Mouse (Mus musculus) frontal cortex, postnatal 14 days (tissue): ENCODE results near the gene Mtch1.
"Not testable (repeated sequence)": the region's sequence is repeated elsewhere in the genome, so short reads cannot be mapped to it uniquely, and the experiment has no call there.

Source experiments
- DNase-seq, 2 experiments: peaks; one replicate each; pipeline ENCODE4 v3.0.0; 2022; ENCODE audit warnings: low spot score in 2 of 2

Gene Mtch1

DNA sequence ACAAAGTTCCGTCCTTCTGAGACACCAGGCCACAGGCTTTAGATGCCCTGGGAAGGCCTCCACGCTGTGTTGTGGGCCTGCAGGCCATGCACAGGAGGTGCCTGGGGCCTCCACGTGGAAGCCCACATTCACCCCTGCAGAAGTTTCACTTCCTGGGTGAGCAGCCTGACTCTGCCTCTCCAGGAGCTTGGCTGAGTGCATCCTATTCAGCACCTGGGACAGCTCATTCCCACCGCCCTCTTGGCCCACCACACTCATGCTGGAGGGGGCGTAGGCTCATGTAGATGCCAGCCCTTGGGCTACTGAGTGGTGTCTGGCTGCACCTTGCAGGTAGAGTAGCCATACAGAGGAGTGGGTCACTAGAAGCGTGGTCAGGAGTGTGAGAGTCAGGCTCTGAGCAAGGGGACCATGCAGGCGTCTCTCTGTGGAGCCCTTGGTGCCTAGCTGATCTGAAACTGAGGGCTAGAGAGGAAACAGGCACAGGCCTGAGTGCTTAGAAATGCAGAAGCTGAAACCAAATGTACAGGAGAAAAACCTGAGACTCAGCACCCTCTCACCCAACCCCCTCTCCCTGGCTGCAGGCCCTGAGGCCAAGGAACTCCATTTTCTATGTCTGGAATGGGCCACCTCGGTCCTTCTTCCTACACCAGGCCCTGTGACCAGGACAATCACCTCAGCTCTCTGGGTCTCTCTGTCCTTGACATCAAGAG, 14.4 kb upstream of the Mtch1 start:
- no peak for DNase-seq

- DNase-seq: no peak
Measured at GRCm38 (mm10) chr17:29360761-29361221, 13.1 kb upstream of the Mtch1 start, which contains the start of gene Fgd2. TSS of gene Fgd2 (plus strand) at chr17:29360914.

DNA sequence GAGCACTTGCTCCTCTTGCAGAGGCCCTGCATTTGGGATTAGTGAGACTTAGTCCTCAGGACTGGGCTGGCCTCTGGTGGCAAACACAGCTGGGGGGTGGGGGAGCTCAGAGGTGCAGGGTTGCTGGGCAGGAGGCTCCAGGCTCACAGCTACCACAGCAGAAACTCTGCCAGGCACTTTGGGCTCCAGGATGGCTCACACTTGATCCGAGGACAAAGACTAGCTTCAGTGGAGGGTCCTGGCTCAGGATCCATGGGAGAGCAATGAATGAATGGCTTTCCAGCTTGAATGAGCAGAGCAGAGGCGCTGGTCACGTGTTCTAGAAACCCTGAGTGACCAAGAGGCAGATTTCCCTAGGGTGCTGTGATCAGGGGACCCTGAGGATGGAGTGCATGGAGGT, 11.2 kb upstream of the Mtch1 start:
- no peak for DNase-seq

GRCm38 (mm10) chr17:29356882-29357281, 9.1 kb upstream of the Mtch1 start:
- no peak for DNase-seq

DNA sequence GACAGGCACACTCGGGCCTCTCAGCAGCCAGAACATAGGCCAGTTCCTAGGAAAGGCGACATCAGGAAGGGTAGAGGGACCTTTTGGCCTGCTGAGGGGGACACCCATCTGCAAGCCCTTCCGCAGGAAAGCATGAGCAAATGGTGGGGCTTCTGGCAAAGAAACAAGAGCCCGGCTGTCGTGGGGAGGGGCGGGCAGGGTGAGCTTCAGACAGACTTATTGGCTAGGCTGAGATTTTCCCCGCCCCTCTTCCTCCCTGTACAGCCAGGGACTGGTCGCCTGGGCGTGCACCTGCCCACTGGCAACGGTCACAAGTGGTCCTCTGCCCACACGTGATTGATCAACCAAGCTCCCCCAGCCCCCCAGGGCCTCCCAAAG, 8.7 kb upstream of the Mtch1 start:
- peak; percentile 53 to 56 for DNase-seq

- DNase-seq: no peak
Measured at GRCm38 (mm10) chr17:29355841-29356478, 8.2 kb upstream of the Mtch1 start.

GRCm38 (mm10) chr17:29355461-29355840, 7.7 kb upstream of the Mtch1 start:
- no peak for DNase-seq

GRCm38 (mm10) chr17:29351056-29351455, 3.3 kb upstream of the Mtch1 start:
- not testable (repeated sequence) for DNase-seq

GRCm38 (mm10) chr17:29348996-29349395, 1.3 kb upstream of the Mtch1 start:
- no peak for DNase-seq

GRCm38 (mm10) chr17:29347126-29347644, 549 bp downstream of the Mtch1 start:
- DNase-seq: no peak

DNA sequence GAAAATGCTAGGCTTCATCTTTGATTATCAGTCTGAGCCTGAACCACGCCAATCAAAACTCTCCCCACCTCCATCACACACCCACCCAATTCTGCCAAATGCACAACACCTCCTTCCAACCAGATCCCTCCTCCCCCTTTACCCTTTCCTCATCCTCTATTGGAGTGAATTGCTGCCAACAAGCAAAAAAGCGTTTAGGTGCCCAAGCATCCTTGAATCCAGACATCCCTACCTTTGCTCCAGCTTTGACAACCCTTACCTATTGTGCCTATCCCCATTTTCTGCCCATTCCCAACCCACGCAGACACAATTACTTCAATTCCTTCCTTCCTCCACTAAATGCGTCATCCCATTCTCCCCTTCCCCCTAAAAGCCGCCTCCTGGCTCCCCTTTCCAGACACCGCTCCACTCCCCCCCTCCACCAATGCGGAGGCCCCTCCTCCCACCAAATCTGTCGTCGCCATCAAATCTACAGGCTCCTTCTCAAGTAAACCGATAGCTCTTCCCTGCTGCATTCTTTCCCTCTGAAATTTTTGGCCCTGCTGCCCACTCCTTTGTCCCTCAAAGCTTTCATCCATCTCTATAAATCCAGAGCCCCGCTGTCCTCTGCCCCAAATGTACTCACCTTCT, 1.1 kb downstream of the Mtch1 start:
- peak in 1 of 2 experiments; percentile 54 for DNase-seq

GRCm38 (mm10) chr17:29345272-29345671, 2.5 kb downstream of the Mtch1 start:
- no peak for DNase-seq

DNA sequence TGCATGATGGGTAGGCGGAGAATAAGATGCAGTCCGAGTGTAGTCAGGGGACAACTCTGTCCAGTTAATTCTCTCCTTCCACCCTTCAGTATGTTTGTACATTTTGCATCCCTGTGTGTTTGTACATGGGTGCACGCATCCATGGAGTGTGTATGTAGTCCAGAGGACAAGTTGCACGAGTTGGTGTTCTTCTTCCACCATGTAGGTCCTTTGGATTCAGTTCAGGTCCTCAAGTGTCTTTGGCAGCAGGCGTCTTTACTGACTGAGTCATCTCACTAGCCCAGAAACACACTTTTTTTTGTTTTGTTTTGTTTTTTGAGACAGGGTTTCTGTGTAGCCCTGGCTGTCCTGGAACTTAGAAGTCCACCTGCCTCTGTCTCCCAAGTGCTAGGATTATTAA, 4.5 kb downstream of the Mtch1 start:
- DNase-seq: no peak

- no peak for DNase-seq
Measured at GRCm38 (mm10) chr17:29342010-29342910, 5.5 kb downstream of the Mtch1 start.

DNA sequence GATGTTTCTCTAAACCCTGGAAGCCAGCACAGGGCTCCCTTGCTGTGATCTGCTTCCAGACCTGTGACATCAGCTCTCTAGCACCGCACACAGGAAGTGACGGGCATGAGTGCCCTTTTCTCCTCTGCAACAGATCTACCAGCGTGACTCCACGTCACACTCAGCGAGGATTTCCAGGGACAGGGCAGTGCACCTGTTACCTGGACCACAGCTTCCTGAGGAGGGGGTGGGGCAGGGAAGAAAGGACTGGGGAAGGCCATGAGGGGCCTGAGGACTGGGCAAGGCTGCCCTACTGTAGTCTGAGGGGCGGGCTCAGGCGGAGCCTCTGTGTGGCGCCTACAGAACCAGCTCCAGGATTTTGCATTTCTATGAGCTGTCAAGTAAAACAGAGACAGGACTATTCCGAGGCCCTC, 6.1 kb downstream of the Mtch1 start:
- no peak for DNase-seq

DNA sequence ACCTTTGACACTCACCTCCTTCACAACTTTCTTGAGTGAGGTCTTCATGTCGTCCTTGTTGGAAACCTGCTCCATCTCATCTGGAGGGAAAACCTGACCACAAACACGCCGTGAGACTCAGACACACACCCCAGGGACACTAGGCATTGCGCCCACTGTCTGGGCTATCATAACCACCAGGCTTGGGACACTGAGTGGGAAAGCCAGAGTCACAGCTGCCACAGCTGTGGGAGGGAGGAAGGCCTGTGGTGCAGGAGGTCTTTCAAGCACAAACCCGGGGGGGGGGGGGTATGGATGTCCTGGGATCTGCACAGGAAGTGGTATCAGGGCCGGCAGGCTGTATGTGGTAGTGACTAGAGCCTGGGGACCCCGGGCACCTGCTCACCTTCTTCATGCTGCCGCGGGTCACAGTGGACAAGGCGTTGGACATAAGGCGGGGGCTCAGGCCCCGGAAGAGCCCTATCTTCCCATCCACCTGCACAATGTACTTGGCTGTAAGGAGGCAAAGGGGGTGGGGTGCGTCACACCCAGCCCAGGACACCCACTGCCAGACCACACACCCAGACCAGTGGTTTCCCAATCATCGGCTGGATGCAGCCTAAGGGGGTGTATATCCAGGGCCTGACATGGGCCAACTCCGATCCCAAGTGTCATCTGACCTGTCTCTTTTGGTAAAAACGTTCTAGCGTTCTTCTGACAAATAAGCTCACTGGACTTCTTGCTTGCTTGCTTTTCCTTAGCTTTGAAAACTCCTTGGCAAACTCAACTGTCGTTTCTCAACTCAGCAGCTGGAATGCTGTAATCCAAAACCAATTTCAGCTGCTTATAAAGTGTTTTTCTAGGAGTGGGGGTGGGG, 7.1 kb downstream of the Mtch1 start:
- no peak for DNase-seq

- no peak for DNase-seq
Measured at GRCm38 (mm10) chr17:29339170-29339768, 8.5 kb downstream of the Mtch1 start.

DNA sequence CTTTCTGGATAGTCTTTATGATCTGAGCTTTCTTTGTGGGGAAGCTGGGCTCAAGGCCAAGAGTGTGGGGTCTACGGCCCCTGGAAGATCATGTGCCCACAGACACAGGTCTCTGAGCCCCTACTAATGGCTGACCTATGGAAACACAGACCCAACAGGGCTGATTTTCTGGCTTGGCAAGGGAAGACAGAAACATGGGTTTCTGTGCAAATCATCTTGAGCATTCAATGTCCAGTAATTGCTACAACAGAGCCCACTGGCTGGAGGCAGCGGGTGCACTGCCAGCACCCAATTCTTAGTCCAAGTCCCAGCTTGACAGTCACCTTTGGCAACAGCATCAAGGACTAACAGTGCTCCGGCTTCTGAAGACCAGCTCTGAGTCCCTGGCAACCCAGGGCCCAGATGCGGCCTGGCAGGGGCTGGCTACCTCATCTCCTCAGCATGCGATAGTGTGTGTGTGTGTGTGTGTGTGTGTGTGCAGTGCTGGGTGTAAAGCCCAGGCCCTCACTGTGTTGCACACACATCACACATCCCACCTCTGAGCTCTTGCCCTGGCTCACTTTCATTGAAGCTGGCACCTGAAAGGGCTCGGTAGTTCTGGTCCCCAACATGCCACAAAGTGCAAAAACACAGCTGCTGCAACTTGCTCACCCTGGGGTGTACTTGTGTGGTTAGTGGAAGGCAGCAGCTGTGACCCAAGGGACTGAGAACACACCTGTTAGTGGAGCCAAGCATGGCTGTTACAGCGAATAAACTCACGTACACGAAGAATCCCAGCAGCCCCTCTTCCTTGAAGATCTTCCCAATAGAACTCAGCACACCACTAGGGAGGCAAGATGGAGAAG, 9.5 kb downstream of the Mtch1 start:
- DNase-seq: no peak

- no peak for DNase-seq
Measured at GRCm38 (mm10) chr17:29336266-29336990, 11.3 kb downstream of the Mtch1 start.
